Mouse (Mus musculus) forebrain, embryonic 11.5 days (tissue): Measurements from ENCODE around the gene Myo9b. TPM values are rescaled to one million over a fixed set of nuclear protein-coding genes. Genes with fewer than 3 reads are reported as not detected.

ENCODE experiments used
- ATAC-seq: fragments of 200-750 bp; cut with Nextera tagmentation; replicated peaks from 2 replicates; pipeline ENCODE4 v1.8.0; 2017; ENCODE audit warnings: moderate TSS enrichment; ENCODE audit not compliant: low FRiP score
- DNase-seq: peaks from one replicate; pipeline ENCODE4 v3.0.0-alpha.2; 2017; ENCODE audit warnings: low spot score
- H3K27ac ChIP-seq: fragments of 300-500 bp; sonication (generic); 2 replicates; pipeline ENCODE4 v1.5.1; 2014; ENCODE audit warnings: low read depth, low read length
- H3K27me3 ChIP-seq: fragments of 300-500 bp; sonication (generic); 2 replicates; pipeline ENCODE4 v1.6.1; 2014; ENCODE audit warnings: mild to moderate bottlenecking, low read length, mixed read lengths; ENCODE audit not compliant: control insufficient read depth, insufficient read depth
- H3K36me3 ChIP-seq: fragments of 300-500 bp; sonication (generic); 2 replicates; pipeline ENCODE4 v1.6.1; 2014; ENCODE audit warnings: mild to moderate bottlenecking, low read length, moderate library complexity, mixed read lengths; ENCODE audit not compliant: control insufficient read depth, insufficient read depth
- H3K4me1 ChIP-seq: fragments of 300-500 bp; sonication (generic); replicated peaks from 2 replicates; pipeline ENCODE4 v1.6.1; 2014; ENCODE audit warnings: low read length, mixed read lengths; ENCODE audit not compliant: control insufficient read depth, insufficient read depth
- H3K4me2 ChIP-seq: fragments of 300-500 bp; sonication (generic); 2 replicates; pipeline ENCODE4 v1.6.1; 2014; ENCODE audit warnings: low read depth, mild to moderate bottlenecking, low read length, moderate library complexity, mixed read lengths; ENCODE audit not compliant: severe bottlenecking
- H3K4me3 ChIP-seq: fragments of 300-500 bp; sonication (generic); 2 replicates; pipeline ENCODE4 v1.5.1; 2014; ENCODE audit warnings: low read depth, low read length
- H3K9ac ChIP-seq: fragments of 300-500 bp; sonication (generic); 2 replicates; pipeline ENCODE4 v1.6.1; 2014; ENCODE audit warnings: low read length
- H3K9me3 ChIP-seq: fragments of 300-500 bp; sonication (generic); 2 replicates; pipeline ENCODE4 v1.6.1; 2016; ENCODE audit warnings: low read length, mixed read lengths; ENCODE audit not compliant: control insufficient read depth
- WGBS: fragments of 180-500 bp; shearing (Covaris S2); extraction: QIAGEN DNeasy Blood & Tissue Kit; methylation state at CpG from one replicate; pipeline ENCODE4 v1.1.7; 2014; 5-methylcytosine and 5-hydroxymethylcytosine counted together
- polyA plus RNA-seq: library from polyadenylated mRNA; unstranded; fragments of >200 nt; fragmentation: Nextera tagmentation; extraction: Ambion mirVana; gene quantifications from 2 replicates; pipeline ENCODE4 v1.2.1, GENCODE M21; 2014

Myo9b gene
- polyA plus RNA-seq, 1 experiment from 2014 or later, result 24.3 TPM

DNA sequence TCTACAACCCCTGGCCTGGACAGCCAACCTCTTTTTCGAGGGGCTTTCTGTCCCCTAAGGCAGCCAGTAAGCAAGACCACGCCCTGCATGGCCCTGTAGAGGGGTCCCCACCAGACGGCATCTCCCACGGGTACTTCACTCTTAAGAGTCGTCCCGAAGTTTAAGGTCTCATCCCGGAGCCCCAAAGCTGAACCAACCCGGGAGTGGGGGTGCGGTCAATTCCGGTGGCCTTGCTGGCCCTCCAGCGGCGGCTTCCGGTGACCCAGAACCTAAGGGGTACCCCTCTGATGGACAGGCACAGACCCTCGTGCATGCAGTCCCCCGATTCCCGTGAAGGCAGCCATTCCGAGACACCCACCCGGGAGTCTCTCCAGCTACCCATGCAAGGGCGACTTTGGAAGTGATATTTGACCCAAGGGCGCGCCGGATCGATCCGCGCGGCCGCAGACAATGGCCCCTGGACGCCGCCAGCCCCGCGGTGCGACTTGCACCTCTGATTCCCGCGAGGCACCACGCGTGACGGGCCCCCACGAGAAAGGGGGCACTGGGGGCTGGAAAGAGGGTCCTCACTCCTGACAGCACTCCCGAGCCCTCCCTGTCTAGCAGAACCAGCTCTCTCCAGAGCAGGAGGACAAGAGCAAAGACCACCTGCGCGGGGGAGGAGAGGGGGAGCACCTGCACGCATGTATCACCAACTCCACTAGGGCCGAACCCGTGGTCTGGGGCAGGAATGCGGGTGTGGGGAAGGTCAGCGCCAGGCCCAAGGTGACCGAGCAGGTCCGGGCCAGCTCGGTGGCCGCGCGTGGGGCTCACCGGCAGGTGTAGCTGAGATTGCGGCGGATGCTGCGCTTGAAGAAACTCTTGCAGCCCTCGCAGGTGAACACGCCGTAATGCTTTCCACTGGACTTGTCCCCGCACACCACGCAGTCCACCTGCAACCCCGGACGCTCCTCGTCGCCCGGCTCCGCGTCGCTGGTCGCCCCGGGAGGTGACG lies 108.0 kb downstream of the Myo9b start:
- H3K36me3 ChIP-seq, result no peaks in the 10 kb centered on the region; the same call in 1 of the 2 replicates
- H3K9ac ChIP-seq, result peak overlapping the region; percentile 91
- H3K9me3 ChIP-seq, result no peaks in the 10 kb centered on the region
- DNase-seq (peak; percentile 69), ATAC-seq (no peak)
- peak overlapping the region; percentile 98 for H3K4me2 ChIP-seq
- H3K27me3 ChIP-seq, result no peaks in the 10 kb centered on the region
- H3K4me3 ChIP-seq, result peak overlapping the region; percentile 88
- 1% methylated on average over 72 of the region's 72 CpGs for WGBS
- no peak overlapping the region; the same call in 1 of the 2 replicates for H3K27ac ChIP-seq
- peaks cover 46% of the 10 kb centered on the region for H3K4me1 ChIP-seq

DNA sequence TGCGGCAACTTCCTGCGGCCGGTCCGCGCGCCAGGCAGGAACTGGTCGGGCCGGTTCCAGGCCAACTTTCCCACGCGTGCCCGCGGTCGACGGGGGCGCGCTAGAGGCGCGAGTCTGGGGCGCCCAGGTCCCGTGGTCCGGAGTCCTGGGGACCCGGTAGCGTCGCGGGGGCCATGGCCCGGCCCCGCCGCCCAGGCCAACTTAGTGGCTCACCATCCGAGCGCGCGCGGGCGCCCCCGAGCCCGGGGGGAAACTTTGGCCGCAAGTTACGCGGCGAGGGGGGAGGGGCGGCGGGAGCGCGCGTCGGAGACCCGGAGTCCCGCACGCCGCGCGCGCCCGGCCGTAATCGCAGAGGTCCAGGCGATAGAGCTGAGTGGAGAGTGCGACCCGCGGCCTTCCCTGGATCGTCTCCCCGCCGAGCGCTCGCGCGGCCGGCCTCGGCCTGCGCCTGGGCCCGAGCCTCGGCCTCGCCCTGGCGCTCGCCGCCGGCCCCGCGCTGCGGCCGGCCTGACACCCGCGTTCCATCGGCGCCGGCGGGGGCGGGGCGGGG lies 109.0 kb downstream of the Myo9b start, which contains the start of gene Nr2f6:
TSS of gene Nr2f6 (minus strand) at position 540 of the 550 bp plus-strand sequence.
- Histone ChIP-seq H3K4me2 (peak within 1 kb of the TSS; percentile 98), H3K9me3 (no peaks in the 10 kb centered on the region), H3K36me3 (no peaks in the 10 kb centered on the region; the same call in 1 of the 2 replicates), H3K27ac (peak within 1 kb of the TSS; percentile 91), H3K4me1 (peaks cover 36% of the 10 kb centered on the region), H3K9ac (peak within 1 kb of the TSS; percentile 91), H3K4me3 (peak within 1 kb of the TSS; percentile 88), H3K27me3 (no peaks in the 10 kb centered on the region)
- peak; percentile 88 for DNase-seq
- under 1% methylated on average over 55 of the region's 89 CpGs for WGBS
- ATAC-seq, result peak; percentile 26; the same call in 1 of the 2 replicates

- peak; percentile 92 for DNase-seq
- Histone ChIP-seq H3K4me1 (peaks cover 33% of the 10 kb centered on the region), H3K27me3 (no peaks in the 10 kb centered on the region), H3K4me3 (peak overlapping the region; percentile 88), H3K36me3 (no peaks in the 10 kb centered on the region; the same call in 1 of the 2 replicates), H3K4me2 (peak overlapping the region; percentile 98), H3K9me3 (no peaks in the 10 kb centered on the region), H3K9ac (peak overlapping the region; percentile 91), H3K27ac (peak overlapping the region; percentile 91)
- peak; percentile 87 for ATAC-seq
- WGBS, result 2% methylated on average over 37 of the region's 80 CpGs
These were observed 109.8 kb downstream of the Myo9b start for GRCm38 (mm10) chr8:71381971-71382961.

GRCm38 (mm10) chr8:71383396-71383795 lies 110.9 kb downstream of the Myo9b start:
- 15% methylated on average over 12 of the region's 12 CpGs for WGBS
- ATAC-seq (no peak), DNase-seq (no peak)
- H3K4me3 ChIP-seq, result no peak overlapping the region
- H3K27me3 ChIP-seq, result no peaks in the 10 kb centered on the region
- H3K36me3 ChIP-seq, result no peaks in the 10 kb centered on the region
- H3K9me3 ChIP-seq, result no peaks in the 10 kb centered on the region
- H3K4me2 ChIP-seq, result no peak overlapping the region
- H3K9ac ChIP-seq, result no peak overlapping the region
- no peak overlapping the region for H3K27ac ChIP-seq
- H3K4me1 ChIP-seq, result peaks cover 32% of the 10 kb centered on the region

- peaks cover 30% of the 10 kb centered on the region for H3K4me1 ChIP-seq
- H3K9ac ChIP-seq, result no peak overlapping the region
- WGBS, result 64% methylated on average over 3 of the region's 3 CpGs
- no peak for ATAC-seq
- DNase-seq, result no peak
- no peak overlapping the region for H3K4me2 ChIP-seq
- H3K9me3 ChIP-seq, result no peaks in the 10 kb centered on the region
- H3K27ac ChIP-seq, result no peak overlapping the region
- H3K36me3 ChIP-seq, result no peaks in the 10 kb centered on the region
- no peak overlapping the region for H3K4me3 ChIP-seq
- H3K27me3 ChIP-seq, result no peaks in the 10 kb centered on the region
These were observed 111.3 kb downstream of the Myo9b start for GRCm38 (mm10) chr8:71383860-71384259.

DNA sequence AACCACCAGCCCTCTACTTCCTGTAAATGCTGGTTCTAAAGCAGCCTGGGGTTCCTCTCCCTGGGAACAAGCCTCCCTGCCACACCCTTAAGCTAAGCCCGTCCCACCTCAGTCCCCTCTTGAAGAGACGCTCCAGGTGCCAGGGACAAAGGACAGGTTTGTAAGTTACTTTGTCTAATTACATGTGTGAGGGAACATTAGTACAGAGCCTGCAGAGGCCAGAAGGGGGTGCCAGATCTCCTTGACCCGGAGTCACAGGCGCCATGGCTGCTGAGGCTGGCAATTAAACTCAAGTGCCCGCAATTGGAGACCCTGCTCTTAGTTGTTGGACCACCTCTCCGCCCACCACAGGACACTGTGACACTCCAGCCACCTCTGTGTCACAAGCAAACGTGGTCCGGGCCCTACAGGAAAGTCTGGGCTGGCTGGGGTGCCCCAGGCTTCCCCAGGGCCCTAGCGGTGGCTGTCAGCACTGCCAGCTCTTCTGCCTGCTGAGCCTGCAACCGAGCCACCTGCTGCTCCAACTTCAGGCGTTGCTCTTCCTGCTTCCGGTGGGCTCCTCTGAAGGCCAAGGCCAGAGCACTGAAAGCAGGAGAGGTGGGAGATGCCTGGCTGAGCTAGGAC lies 112.8 kb downstream of the Myo9b start:
- H3K4me2 ChIP-seq, result no peak overlapping the region
- H3K4me3 ChIP-seq, result no peak overlapping the region
- peaks cover 15% of the 10 kb centered on the region; the same call in 1 of the 2 replicates for H3K4me1 ChIP-seq
- no peaks in the 10 kb centered on the region for H3K9me3 ChIP-seq
- no peak overlapping the region for H3K9ac ChIP-seq
- ATAC-seq, result no peak
- DNase-seq, result no peak
- WGBS, result 80% methylated on average over 12 of the region's 12 CpGs
- H3K27ac ChIP-seq, result no peak overlapping the region
- no peaks in the 10 kb centered on the region for H3K36me3 ChIP-seq
- H3K27me3 ChIP-seq, result no peaks in the 10 kb centered on the region

DNA sequence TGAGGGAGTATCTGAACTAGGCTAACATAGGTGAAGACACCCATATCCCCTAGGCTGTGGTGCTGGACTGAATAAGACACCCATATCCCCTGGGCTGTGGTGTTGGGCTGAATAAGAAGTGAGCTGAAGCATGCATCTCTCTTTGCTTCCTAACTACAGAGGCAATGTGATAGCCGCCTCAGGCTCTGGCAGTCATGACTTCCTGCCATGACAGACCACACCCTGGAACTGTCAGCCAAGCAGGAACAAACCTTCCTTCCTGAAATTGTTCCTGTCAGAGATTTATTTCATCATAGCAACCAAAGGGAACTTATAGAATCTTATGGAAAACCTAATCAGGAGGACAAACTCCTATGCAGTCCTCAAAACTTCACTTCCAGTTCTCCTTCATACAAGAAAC lies 115.8 kb downstream of the Myo9b start:
- Histone ChIP-seq H3K27me3 (no peaks in the 10 kb centered on the region), H3K4me3 (no peak overlapping the region), H3K36me3 (no peaks in the 10 kb centered on the region), H3K4me1 (peaks cover 3% of the 10 kb centered on the region; the same call in 1 of the 2 replicates), H3K9me3 (no peaks in the 10 kb centered on the region), H3K9ac (no peak overlapping the region), H3K27ac (no peak overlapping the region), H3K4me2 (no peak overlapping the region)
- DNase-seq, result no peak
- no peak for ATAC-seq
- WGBS, result 75% methylated on average over 1 of the region's 1 CpGs
